Mouse (Mus musculus) B cell, adult (primary cell): ENCODE measurements around the gene Ucn2. TPM values are rescaled to one million over a fixed set of nuclear protein-coding genes. Genes with fewer than 3 reads are reported as not detected.

Experiments
- total RNA-seq: library from RNA; stranded (reverse); gene quantifications from 4 replicates; pipeline ENCODE4 v1.2.4, GENCODE M21; 2023; ENCODE audit not compliant: inconsistent age

Ucn2 gene
- 0.45 to 0.74 TPM (median 0.64 TPM) in 3 of 4 replicates, not detected in the other for total RNA-seq

GRCm38 (mm10) chr9:108985710-108986109 is at the start of gene Ucn2:
Ucn2 (plus strand) TSS chr9:108986010.

GRCm38 (mm10) chr9:108936418-108937364 is 49.1 kb upstream of the Ucn2 start, which contains the start of gene Uqcrc1:
Uqcrc1 (plus strand) TSS chr9:108936633.

GRCm38 (mm10) chr9:108953081-108953636 is 32.7 kb upstream of the Ucn2 start, which contains the start of gene Col7a1:
Col7a1 (plus strand) TSS chr9:108953586.

GRCm38 (mm10) chr9:108991428-108992084 is 5.7 kb downstream of the Ucn2 start, which contains the start of gene Pfkfb4:
Pfkfb4 (plus strand) TSS chr9:108991778.

Other genes starting within 250 kb of the Ucn2 start
- gene Ip6k2, start 202.2 kb upstream of the Ucn2 start, total RNA-seq, result 61.0 to 68.4 TPM (median 65.1 TPM) in 4 replicates
- gene Nckipsd, start 177.6 kb upstream of the Ucn2 start, total RNA-seq, result 15.7 to 21.5 TPM (median 17.9 TPM) in 4 replicates
- 0.06 to 0.09 TPM in 2 of 4 replicates, not detected in the others for gene Celsr3, start 159.7 kb upstream of the Ucn2 start, total RNA-seq
- 9.4 to 15.0 TPM (median 10.4 TPM) in 4 replicates for gene Slc26a6, start 132.7 kb upstream of the Ucn2 start, total RNA-seq
- gene Tmem89, start 71.4 kb upstream of the Ucn2 start, total RNA-seq, result not detected in 4 replicates
- gene Uqcrc1, start 49.4 kb upstream of the Ucn2 start, total RNA-seq, result 160 to 191 TPM (median 173 TPM) in 4 replicates
- gene Col7a1, start 32.4 kb upstream of the Ucn2 start, total RNA-seq, result 2.9 to 7.1 TPM (median 4.6 TPM) in 4 replicates
- 26.1 to 36.7 TPM (median 28.4 TPM) in 4 replicates for gene Pfkfb4, start 5.8 kb downstream of the Ucn2 start, total RNA-seq
- gene Shisa5, start 52.6 kb downstream of the Ucn2 start, total RNA-seq, result 1,721 to 2,235 TPM (median 1,997 TPM) in 4 replicates
- 9.9 to 16.9 TPM (median 14.7 TPM) in 4 replicates for gene Trex1, start 73.7 kb downstream of the Ucn2 start, total RNA-seq
- gene Atrip, start 88.1 kb downstream of the Ucn2 start, total RNA-seq, result 32.4 to 38.0 TPM (median 36.4 TPM) in 4 replicates
- gene Ccdc51, start 96.5 kb downstream of the Ucn2 start, total RNA-seq, result 7.4 to 10.1 TPM (median 9.6 TPM) in 4 replicates
- 302 to 333 TPM (median 324 TPM) in 4 replicates for gene Tma7, start 96.6 kb downstream of the Ucn2 start, total RNA-seq
- gene Plxnb1, start 109.4 kb downstream of the Ucn2 start, total RNA-seq, result 0.24 to 0.51 TPM (median 0.28 TPM) in 4 replicates
- not detected in 4 replicates for gene Fbxw21, start 176.0 kb downstream of the Ucn2 start, total RNA-seq
- gene Fbxw13, start 210.0 kb downstream of the Ucn2 start, total RNA-seq, result 0.39 TPM in 1 of 4 replicates, not detected in the others
- gene Fbxw20, start 248.7 kb downstream of the Ucn2 start, total RNA-seq, result not detected in 4 replicates